Mouse (Mus musculus): ENCODE data around the gene Socs5.
A peak's percentile ranks its signal among the peaks of the same experiment; 100 is the strongest.

The Socs5 gene

GRCm38 (mm10) chr17:87109504-87109903 lies 2.0 kb downstream of the Socs5 start:
- no peak for DNase-seq

- no peak for DNase-seq
Measured at GRCm38 (mm10) chr17:87112852-87113592, 5.5 kb downstream of the Socs5 start.

- DNase-seq = no peak
Measured at GRCm38 (mm10) chr17:87115615-87116014, 8.1 kb downstream of the Socs5 start.

- DNase-seq = no peak
Measured at GRCm38 (mm10) chr17:87118966-87119526, 11.6 kb downstream of the Socs5 start.

GRCm38 (mm10) chr17:87125344-87125743 lies 17.9 kb downstream of the Socs5 start:
- peak; percentile 37 for DNase-seq

- no peak for DNase-seq
Measured at GRCm38 (mm10) chr17:87132258-87132657, 24.8 kb downstream of the Socs5 start.

GRCm38 (mm10) chr17:87133823-87134222 lies 26.3 kb downstream of the Socs5 start:
- peak; percentile 50 for DNase-seq

- DNase-seq = no peak
Measured at GRCm38 (mm10) chr17:87134631-87135030, 27.2 kb downstream of the Socs5 start.

GRCm38 (mm10) chr17:87135741-87136140 lies 28.3 kb downstream of the Socs5 start:
- DNase-seq = no peak

- no peak for DNase-seq
Measured at GRCm38 (mm10) chr17:87141188-87141935, 33.9 kb downstream of the Socs5 start.

- DNase-seq = peak; percentile 48
Measured at GRCm38 (mm10) chr17:87142271-87142670, 34.8 kb downstream of the Socs5 start.

- DNase-seq = no peak
Measured at GRCm38 (mm10) chr17:87143186-87143585, 35.7 kb downstream of the Socs5 start.

GRCm38 (mm10) chr17:87146415-87147021 lies 39.0 kb downstream of the Socs5 start:
- no peak for DNase-seq

GRCm38 (mm10) chr17:87149762-87150161 lies 42.3 kb downstream of the Socs5 start:
- no peak for DNase-seq

GRCm38 (mm10) chr17:87152984-87153383 lies 45.5 kb downstream of the Socs5 start:
- peak; percentile 8 for DNase-seq

- no peak for DNase-seq
Measured at GRCm38 (mm10) chr17:87155664-87156063, 48.2 kb downstream of the Socs5 start.

GRCm38 (mm10) chr17:87157739-87158138 lies 50.3 kb downstream of the Socs5 start:
- peak; percentile 25 for DNase-seq

- no peak for DNase-seq
Measured at GRCm38 (mm10) chr17:87158597-87158996, 51.1 kb downstream of the Socs5 start.

GRCm38 (mm10) chr17:87160270-87160669 lies 52.8 kb downstream of the Socs5 start:
- no peak for DNase-seq

GRCm38 (mm10) chr17:87164312-87164922 lies 56.9 kb downstream of the Socs5 start:
- peak; percentile 50 for DNase-seq

- no peak for DNase-seq
Measured at GRCm38 (mm10) chr17:87167407-87167806, 59.9 kb downstream of the Socs5 start.

GRCm38 (mm10) chr17:87169076-87169475 lies 61.6 kb downstream of the Socs5 start:
- no peak for DNase-seq

- no peak for DNase-seq
Measured at GRCm38 (mm10) chr17:87170364-87170763, 62.9 kb downstream of the Socs5 start.
